Mouse (Mus musculus): ENCODE results near the gene Loxl4.

DNA sequence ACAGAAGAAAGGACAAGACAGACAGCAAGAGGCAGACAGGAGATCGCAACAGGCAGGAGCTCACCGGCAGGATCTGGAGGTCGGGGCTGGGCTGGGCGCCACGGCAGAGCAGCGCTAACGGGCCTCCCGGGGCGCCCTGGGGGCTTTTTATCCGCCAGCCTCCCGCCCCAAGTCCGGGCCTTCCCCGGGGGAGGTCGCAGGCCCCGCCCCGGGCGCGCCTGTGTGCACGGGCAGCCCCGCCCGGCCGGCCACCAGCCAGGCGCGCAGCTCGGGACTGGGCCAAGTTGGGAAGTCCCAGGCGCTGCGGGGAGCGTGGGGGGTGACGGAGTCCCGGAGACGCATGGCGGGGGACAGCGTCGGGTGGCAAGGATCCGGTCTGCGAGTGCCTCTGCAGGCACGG is at the start of gene Loxl4:
- TF ChIP-seq CTCF (IDR thresholded peaks at IDR 0.05; ENCODE audit: low read depth, low read length) (no peak), POLR2A (IDR thresholded peaks at IDR 0.05; ENCODE audit: extremely low read depth, insufficient read depth, low read length) (no peak)

Data from liver, adult 2 months (tissue).